Mouse (Mus musculus): ENCODE data around the gene Jaml.

Jaml gene

GRCm38 (mm10) chr9:45153361-45153760 lies 74.4 kb downstream of the Jaml start:
- no peaks in the 10 kb centered on the region for H3K27me3 ChIP-seq (ENCODE audit: control insufficient read depth, insufficient read depth, low read length, poor library complexity, severe bottlenecking)
- no peaks in the 10 kb centered on the region for H3K36me3 ChIP-seq (ENCODE audit: control insufficient read depth, insufficient read depth, low read length, poor library complexity, severe bottlenecking)
- no peak for DNase-seq (ENCODE audit: low read depth, low spot score)

Data from splenic B cell, adult 2 months (primary cell).